Mouse (Mus musculus): ENCODE data around the gene Mroh2a. TPM values are rescaled to one million over a fixed set of nuclear protein-coding genes. Genes with fewer than 3 reads are reported as not detected.

Gene Mroh2a
- polyA plus RNA-seq (2015; fragmentation: Nextera tagmentation; extraction: Ambion mirVana): 1.0 and 1.3 TPM in 2 replicates

- Histone ChIP-seq H3K4me2 (replicated peaks) (no peak within 1 kb of the TSS), H3K36me3 (no peaks in the 10 kb centered on the region), H3K9ac (no peak within 1 kb of the TSS), H3K9me3 (peaks cover 69% of the 10 kb centered on the region), H3K4me1 (no peaks in the 10 kb centered on the region), H3K4me3 (no peak within 1 kb of the TSS), H3K27me3 (no peaks in the 10 kb centered on the region), H3K27ac (no peak within 1 kb of the TSS)
- WGBS: 52% methylated on average over 5 of the region's 5 CpGs
- ATAC-seq (ENCODE audit: low FRiP score, low read depth): no peak
Observed at GRCm38 (mm10) chr1:88226670-88227379, at the start of gene Mroh2a. Gene Mroh2a (plus strand): TSS chr1:88226986.

- Histone ChIP-seq H3K9me3 (peaks cover 29% of the 10 kb centered on the region), H3K27me3 (no peaks in the 10 kb centered on the region; the same call in 1 of the 2 replicates), H3K36me3 (no peaks in the 10 kb centered on the region), H3K4me1 (no peaks in the 10 kb centered on the region), H3K4me3 (no peak overlapping the region), H3K4me2 (replicated peaks) (no peak overlapping the region), H3K9ac (no peak overlapping the region), H3K27ac (no peak overlapping the region)
- 81% methylated on average over 1 of the region's 1 CpGs for WGBS
- no peak for ATAC-seq (ENCODE audit: low FRiP score, low read depth)
Observed at GRCm38 (mm10) chr1:88179657-88180056, 47.1 kb upstream of the Mroh2a start.

DNA sequence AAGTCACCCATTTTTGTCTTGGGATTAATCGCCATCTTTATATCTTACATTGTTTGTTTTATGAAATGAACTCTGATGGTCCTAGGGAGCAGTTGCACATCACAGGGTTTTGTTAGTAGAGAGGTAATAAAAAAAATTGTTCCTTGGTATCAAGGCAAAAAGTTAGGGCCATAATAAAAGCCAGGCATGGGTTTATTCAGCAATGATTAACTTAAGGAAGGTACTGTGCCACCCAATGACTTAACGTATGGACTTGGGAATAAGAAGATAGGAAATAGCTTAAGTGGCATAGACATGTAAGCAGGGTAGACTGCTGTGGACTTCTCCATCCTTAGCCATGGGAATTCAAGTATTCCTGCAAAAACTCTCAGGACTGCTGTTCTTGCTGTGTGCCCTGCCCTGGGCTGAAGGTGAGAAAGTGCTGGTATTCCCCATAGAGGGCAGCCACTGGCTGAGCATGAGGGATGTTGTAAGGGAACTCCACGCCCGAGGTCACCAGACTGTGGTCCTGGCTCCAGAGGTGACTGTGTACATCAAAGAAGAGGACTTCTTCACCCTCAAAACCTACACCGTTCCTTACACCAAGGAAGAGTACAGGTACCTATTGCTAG, 40.4 kb upstream of the Mroh2a start:
- no peaks in the 10 kb centered on the region; the same call in 1 of the 2 replicates for H3K9me3 ChIP-seq
- H3K36me3 ChIP-seq: no peaks in the 10 kb centered on the region
- H3K4me2 ChIP-seq (replicated peaks): no peak overlapping the region
- H3K4me1 ChIP-seq: no peaks in the 10 kb centered on the region
- no peak overlapping the region for H3K27ac ChIP-seq
- H3K4me3 ChIP-seq: no peak overlapping the region
- ATAC-seq (ENCODE audit: low FRiP score, low read depth): no peak
- no peak overlapping the region for H3K9ac ChIP-seq
- WGBS: 83% methylated on average over 5 of the region's 5 CpGs
- H3K27me3 ChIP-seq: no peaks in the 10 kb centered on the region; the same call in 1 of the 2 replicates

DNA sequence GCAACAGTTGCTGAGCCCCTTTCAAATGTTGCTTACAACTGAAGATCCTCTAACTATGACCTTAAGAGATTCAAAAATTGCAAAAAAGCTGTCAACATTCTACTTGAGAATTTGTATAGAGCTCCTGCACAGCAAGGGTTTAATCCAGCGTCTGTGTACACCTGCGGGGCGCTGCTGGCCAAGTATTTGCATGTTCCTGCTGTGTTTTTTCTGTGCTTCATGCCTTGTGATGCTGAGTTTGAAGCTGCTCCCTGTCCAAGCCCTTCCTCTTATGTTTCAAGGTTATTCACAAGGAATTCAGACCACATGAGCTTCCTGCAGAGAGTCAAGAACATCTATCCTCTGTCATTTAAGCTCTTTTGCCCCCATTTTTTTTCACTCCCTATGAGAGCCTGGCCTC, 34.6 kb upstream of the Mroh2a start:
- no peak overlapping the region for H3K4me3 ChIP-seq
- no peaks in the 10 kb centered on the region; the same call in 1 of the 2 replicates for H3K9me3 ChIP-seq
- no peak overlapping the region for H3K27ac ChIP-seq
- no peak overlapping the region for H3K4me2 ChIP-seq (replicated peaks)
- H3K27me3 ChIP-seq: no peaks in the 10 kb centered on the region
- no peak overlapping the region for H3K9ac ChIP-seq
- ATAC-seq (ENCODE audit: low FRiP score, low read depth): no peak
- no peaks in the 10 kb centered on the region for H3K4me1 ChIP-seq
- H3K36me3 ChIP-seq: no peaks in the 10 kb centered on the region
- WGBS: 75% methylated on average over 3 of the region's 3 CpGs

GRCm38 (mm10) chr1:88195687-88196086, 31.1 kb upstream of the Mroh2a start:
- Histone ChIP-seq H3K4me1 (no peaks in the 10 kb centered on the region), H3K9ac (no peak overlapping the region), H3K4me2 (replicated peaks) (no peak overlapping the region), H3K27me3 (no peaks in the 10 kb centered on the region), H3K36me3 (no peaks in the 10 kb centered on the region), H3K27ac (no peak overlapping the region), H3K9me3 (no peaks in the 10 kb centered on the region), H3K4me3 (no peak overlapping the region)
- no peak for ATAC-seq (ENCODE audit: low FRiP score, low read depth)
- WGBS: 85% methylated on average over 1 of the region's 1 CpGs

- Histone ChIP-seq H3K9me3 (no peaks in the 10 kb centered on the region), H3K9ac (no peak overlapping the region), H3K36me3 (no peaks in the 10 kb centered on the region), H3K4me2 (replicated peaks) (no peak overlapping the region), H3K27ac (no peak overlapping the region), H3K4me3 (no peak overlapping the region), H3K4me1 (no peaks in the 10 kb centered on the region), H3K27me3 (no peaks in the 10 kb centered on the region)
- ATAC-seq (ENCODE audit: low FRiP score, low read depth): no peak
- WGBS: 66% methylated on average over 3 of the region's 3 CpGs
Observed at GRCm38 (mm10) chr1:88197443-88197842, 29.3 kb upstream of the Mroh2a start.

DNA sequence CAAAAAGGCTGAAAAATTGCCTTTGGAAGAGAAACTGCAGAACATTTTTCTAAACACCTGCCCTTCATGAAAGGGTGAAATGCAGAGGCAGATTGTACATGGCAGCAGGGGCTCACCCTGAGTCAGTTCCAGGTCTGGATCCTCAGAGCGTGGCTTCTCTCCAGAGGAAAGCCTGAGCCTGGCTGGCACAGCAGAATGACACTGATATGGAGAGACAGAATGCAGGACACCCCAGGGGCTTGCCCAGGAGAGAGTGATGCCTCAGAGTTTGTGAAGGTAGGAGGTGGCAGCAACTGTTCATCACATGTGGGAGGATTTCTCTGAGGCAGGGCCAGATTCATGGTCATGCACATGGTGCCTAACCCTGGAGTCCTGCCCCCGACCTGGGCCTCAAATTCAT, 26.8 kb upstream of the Mroh2a start:
- Histone ChIP-seq H3K4me3 (no peak overlapping the region), H3K4me1 (no peaks in the 10 kb centered on the region), H3K9ac (no peak overlapping the region), H3K27me3 (no peaks in the 10 kb centered on the region), H3K27ac (no peak overlapping the region), H3K36me3 (peaks cover 5% of the 10 kb centered on the region; the same call in 1 of the 2 replicates), H3K9me3 (peaks cover 7% of the 10 kb centered on the region; the same call in 1 of the 2 replicates), H3K4me2 (replicated peaks) (no peak overlapping the region)
- no peak for ATAC-seq (ENCODE audit: low FRiP score, low read depth)
- WGBS: 66% methylated on average over 2 of the region's 2 CpGs

DNA sequence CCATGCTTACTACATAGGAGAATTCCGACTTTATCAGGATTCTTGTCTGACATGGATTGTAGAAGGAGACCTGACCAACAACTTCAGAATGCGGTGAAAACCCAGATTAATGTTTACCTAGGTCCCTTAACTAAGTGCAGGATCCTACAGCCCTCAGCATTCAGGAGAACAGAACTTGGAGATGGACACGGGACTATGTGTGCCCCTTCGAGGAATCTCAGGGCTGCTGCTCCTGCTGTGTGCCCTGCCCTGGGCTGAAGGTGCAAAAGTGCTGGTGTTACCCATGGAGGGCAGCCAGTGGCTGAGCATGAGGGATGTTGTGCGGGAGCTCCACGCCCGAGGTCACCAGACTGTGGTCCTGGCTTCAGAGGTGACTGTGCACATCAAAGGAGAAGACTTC, 26.3 kb upstream of the Mroh2a start, which contains the start of gene Ugt1a2:
TSS of gene Ugt1a2 (plus strand) at position 146 of the 400 bp plus-strand sequence.
- no peak within 1 kb of the TSS for H3K4me2 ChIP-seq (replicated peaks)
- ATAC-seq (ENCODE audit: low FRiP score, low read depth): no peak
- H3K27me3 ChIP-seq: no peaks in the 10 kb centered on the region
- H3K9me3 ChIP-seq: peaks cover 9% of the 10 kb centered on the region; the same call in 1 of the 2 replicates
- no peak within 1 kb of the TSS for H3K27ac ChIP-seq
- H3K4me1 ChIP-seq: no peaks in the 10 kb centered on the region
- no peak within 1 kb of the TSS for H3K9ac ChIP-seq
- peaks cover 5% of the 10 kb centered on the region; the same call in 1 of the 2 replicates for H3K36me3 ChIP-seq
- 80% methylated on average over 7 of the region's 7 CpGs for WGBS
- H3K4me3 ChIP-seq: no peak within 1 kb of the TSS

DNA sequence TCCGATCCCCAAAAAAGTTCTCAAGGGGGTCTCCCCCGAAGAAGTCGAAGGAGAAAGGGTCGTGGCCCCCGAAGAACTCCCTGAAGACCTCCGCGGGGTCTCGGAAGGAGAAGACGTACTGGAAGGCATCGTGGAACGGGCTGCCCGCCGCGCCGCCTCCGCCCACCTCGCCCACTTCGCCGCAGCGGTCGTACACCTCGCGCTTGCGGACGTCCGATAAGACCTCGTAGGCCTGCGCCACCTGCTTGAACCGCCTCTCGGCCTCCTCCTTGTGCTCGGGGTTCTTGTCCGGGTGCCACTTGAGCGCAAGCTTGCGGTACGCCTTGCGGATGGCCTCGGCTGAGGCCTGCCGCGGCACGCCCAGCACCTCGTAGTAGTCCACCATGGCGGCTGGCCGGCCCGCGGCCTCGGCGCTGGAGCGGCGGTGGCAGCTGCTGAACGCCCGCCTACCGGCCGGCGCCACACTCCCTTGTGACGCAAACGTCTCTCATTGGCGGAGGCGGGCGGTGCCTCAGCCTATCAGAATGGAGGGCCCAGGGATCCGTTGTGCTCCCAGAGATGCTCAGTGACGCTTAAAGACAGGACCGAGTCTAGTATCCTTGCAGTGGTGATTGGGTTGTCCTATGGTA, 21.4 kb upstream of the Mroh2a start, which contains the start of gene Dnajb3:
TSS of gene Dnajb3 (minus strand) at position 489 of the 629 bp plus-strand sequence.
- peak within 1 kb of the TSS; percentile 74 for H3K9ac ChIP-seq
- ATAC-seq (ENCODE audit: low FRiP score, low read depth): peak; percentile 98
- H3K9me3 ChIP-seq: peaks cover 9% of the 10 kb centered on the region; the same call in 1 of the 2 replicates
- peak within 1 kb of the TSS; percentile 75 for H3K4me2 ChIP-seq (replicated peaks)
- no peaks in the 10 kb centered on the region for H3K27me3 ChIP-seq
- peak within 1 kb of the TSS; percentile 53 for H3K4me3 ChIP-seq
- no peaks in the 10 kb centered on the region for H3K4me1 ChIP-seq
- WGBS: 7% methylated on average over 62 of the region's 62 CpGs
- H3K27ac ChIP-seq: 0 out of 2 replicates have a peak within 1 kb of the TSS, but pooled peaks have one; percentile 22
- H3K36me3 ChIP-seq: peaks cover 5% of the 10 kb centered on the region; the same call in 1 of the 2 replicates

DNA sequence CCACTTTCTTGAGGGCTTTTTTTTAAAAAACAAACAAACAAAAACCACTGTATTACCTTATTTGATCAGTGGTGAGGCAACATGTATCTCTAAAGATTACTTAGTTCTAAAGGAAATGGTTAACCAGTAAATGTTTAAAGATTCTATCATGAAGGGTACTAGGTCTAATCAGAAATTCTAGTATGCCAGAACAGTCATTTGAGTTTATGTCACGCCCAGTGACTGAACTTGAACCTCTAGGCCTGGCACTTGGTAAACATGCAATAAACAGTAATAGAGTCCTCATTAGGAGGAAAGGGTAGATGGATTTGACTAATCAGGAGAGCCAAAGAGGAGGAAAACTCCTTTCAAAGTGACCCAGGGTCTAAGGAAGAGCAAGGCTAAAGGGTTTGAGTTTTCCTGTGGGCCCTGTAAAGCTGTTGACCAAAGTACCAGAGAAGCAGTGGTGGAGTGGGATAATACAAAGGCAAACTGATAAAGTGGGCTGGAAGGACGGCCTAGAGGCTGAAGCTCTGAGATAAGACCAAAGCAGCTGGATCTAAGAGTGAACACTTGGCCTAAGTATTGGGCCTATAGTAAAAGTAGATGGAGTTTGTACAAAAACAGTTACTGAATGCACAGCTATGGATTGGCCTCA, 19.8 kb upstream of the Mroh2a start:
- WGBS: 82% methylated on average over 2 of the region's 2 CpGs
- Histone ChIP-seq H3K36me3 (peaks cover 5% of the 10 kb centered on the region; the same call in 1 of the 2 replicates), H3K4me1 (no peaks in the 10 kb centered on the region), H3K27ac (no peak overlapping the region), H3K9me3 (peaks cover 17% of the 10 kb centered on the region), H3K9ac (no peak overlapping the region), H3K4me2 (replicated peaks) (no peak overlapping the region), H3K27me3 (no peaks in the 10 kb centered on the region), H3K4me3 (no peak overlapping the region)
- no peak for ATAC-seq (ENCODE audit: low FRiP score, low read depth)

GRCm38 (mm10) chr1:88211812-88212211, 15.0 kb upstream of the Mroh2a start, which contains the start of gene Ugt1a1:
Gene Ugt1a1 (plus strand): TSS chr1:88211959.
- H3K4me3 ChIP-seq: no peak within 1 kb of the TSS
- ATAC-seq (ENCODE audit: low FRiP score, low read depth): no peak
- 68% methylated on average over 8 of the region's 8 CpGs for WGBS

More at GRCm38 (mm10) chr1:88211812-88212211, 15.0 kb upstream of the Mroh2a start, which contains the start of gene Ugt1a1:
- no peaks in the 10 kb centered on the region for H3K4me1 ChIP-seq
- no peaks in the 10 kb centered on the region for H3K27me3 ChIP-seq
- no peak within 1 kb of the TSS for H3K4me2 ChIP-seq (replicated peaks)
- no peak within 1 kb of the TSS for H3K27ac ChIP-seq
- H3K9ac ChIP-seq: no peak within 1 kb of the TSS
- peaks cover 51% of the 10 kb centered on the region for H3K9me3 ChIP-seq
- H3K36me3 ChIP-seq: no peaks in the 10 kb centered on the region
